Mouse (Mus musculus): ENCODE measurements around the gene Rbfox3. TPM values are rescaled to one million over a fixed set of nuclear protein-coding genes. Genes with fewer than 3 reads are reported as not detected.

The Rbfox3 gene
- total RNA-seq, 2 experiments from 2014 or later = 224 to 233 TPM

DNA sequence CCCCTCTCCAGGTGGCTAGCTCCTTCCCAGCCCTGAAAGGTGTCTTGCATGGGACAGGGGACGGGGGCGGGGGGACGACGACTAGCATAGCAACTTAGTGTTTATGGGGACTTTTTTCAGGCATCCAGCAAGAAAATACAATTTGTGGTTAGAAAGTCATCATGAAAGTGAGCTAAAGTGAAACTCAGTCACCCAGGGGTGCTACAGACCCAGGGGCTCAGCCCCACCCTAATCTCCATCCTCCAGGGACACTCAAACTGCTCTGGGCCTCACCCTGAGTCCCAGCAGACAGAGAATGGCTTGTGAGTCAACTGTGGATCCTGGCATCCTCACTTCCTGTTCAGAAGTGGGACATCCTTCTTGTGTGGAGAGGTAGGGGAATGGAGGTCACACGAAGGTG lies 179.7 kb downstream of the Rbfox3 start:
- DNase-seq (ENCODE audit: low spot score in 2 of 2) = no peak

DNA sequence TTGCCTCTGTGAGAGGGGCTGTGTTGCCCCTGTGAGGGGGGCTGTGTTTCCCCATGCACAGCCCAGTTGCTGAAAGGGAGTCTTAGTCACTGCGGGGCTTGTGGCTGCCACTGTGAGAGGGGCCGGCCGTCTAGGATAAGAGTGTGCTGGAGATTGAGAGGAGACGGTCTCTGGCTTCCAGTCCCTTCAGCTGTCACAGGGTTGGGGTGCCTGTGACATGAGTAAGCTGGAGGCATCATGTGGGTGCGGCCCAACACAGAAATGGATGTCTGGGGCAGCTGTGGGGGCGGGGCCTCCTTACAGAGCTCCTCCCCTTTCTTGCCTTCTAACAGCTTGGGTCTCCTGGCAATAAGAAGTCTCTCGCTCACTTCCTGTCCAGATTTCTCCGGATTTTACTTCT lies 182.0 kb downstream of the Rbfox3 start:
- DNase-seq (ENCODE audit: low spot score in 2 of 2) = no peak

DNA sequence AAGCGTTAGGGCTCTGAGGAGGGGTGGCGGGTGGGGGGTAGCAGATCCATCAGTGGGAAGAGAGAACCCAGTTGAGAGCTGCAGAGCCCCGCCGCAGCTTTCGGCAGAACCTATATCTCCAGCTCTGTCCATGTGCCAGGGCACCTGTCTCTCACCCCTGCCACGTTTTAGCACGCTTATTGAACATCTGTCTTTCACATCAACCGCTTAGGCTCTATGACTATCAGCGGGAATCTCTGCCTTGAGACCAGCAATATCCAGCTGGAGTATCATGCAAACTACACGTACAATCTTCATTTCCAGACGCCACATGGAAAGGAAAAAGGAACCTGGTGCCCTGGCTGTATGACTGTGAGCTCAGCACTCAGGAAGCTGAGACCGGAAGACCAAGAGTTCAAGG lies 182.6 kb downstream of the Rbfox3 start:
- no peak for DNase-seq (ENCODE audit: low spot score in 2 of 2)

DNA sequence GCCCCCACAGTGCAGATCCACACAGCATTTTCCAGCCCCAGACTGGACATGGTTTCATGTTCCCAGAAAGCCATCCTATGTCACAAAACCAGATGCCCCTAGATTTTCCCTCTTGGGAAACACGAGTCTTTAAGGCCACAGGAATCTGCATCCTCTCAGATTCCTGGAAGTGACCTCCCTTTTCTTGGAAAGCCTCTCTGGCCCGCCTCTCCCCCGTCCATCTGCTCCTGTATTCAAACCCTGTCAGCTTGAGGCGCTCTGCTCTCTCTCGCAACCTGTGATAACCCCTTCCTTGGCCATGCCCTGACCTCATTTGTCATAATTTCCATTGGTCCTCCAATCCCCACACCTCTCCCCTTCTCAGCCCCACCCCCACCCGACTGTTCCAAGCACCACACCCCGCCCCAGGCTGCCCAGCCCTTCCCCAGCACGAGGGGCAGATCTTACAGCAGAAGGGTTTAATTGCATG lies 183.3 kb downstream of the Rbfox3 start:
- DNase-seq (ENCODE audit: low spot score in 2 of 2) = no peak

DNA sequence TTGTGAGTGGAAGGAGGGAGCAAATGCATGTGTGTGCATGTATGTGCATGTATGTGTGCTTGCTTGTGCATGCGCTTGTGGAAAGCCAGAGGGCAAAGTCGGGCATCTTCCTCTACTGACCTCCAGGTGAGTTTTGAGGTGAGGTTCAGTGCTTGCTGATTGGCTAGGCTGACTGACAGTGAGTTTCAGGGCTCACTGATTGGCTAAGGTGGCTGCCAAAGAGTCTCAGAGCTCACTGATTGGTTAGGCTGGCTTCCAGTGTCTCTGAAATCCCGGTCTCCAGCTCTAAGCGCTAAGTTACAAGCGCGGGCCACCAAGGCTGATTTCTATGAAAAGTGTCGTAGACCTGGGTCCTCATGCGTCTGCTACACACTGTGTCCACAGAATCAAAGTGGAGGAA lies 185.0 kb downstream of the Rbfox3 start:
- no peak for DNase-seq (ENCODE audit: low spot score in 2 of 2)

DNA sequence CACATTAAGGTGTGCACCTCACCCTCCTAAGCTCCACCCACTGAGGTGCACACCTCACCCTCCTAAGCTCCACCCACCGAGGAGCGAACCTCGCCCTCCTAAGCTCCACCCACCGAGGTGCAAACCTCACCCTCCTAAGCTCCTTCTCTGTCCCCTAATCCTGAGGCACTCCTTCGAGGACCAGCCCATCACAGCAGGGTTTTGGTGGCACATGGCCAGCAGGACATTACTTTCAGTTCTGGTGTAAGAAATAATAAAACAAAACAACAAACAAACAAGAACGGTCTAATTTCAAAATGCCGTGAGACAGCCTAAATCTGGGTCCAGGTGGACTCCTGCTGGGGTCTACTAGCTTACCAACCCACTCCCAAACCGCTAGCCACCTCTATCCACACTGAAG lies 187.0 kb downstream of the Rbfox3 start:
- DNase-seq (ENCODE audit: low spot score in 2 of 2) = no peak

DNA sequence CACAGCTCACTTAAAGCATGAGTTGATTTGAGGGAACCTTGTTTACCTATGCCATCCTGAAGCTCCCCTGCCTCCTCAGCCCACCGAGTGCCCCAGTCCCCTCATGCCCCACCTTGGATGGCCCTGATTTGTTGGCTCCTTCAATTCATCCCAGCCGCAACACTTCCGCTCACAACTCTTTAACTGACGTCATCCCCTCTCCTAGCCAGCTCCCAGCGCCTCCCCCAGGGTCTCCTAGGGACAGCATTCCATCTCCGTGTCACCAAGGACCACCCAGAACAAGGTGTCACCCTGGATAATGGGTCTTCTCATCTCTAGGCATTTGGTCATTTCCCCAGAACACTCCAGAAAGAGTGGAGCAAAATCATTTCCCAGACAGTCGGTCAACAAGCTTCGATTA lies 188.2 kb downstream of the Rbfox3 start:
- DNase-seq (ENCODE audit: low spot score in 2 of 2) = no peak

DNA sequence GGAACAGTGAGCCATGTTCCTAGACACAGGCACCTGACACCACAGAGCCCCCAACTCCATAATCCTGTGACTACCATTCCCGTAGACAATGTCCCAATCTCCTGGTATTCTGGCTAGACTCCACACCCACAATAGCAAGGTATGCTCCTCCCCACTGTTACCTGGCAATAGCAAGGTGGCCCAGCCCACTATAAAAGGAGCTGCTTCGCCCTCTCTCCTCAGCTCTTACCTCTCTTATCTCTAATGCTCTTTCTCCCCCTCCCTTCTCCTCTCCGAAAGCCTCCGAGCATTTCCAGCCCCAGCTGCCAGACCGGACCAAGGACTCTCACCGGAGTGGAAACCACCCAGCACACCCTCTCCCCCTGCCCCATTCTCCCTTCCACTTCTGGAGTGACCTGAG lies 189.5 kb downstream of the Rbfox3 start:
- no peak for DNase-seq (ENCODE audit: low spot score in 2 of 2)

DNA sequence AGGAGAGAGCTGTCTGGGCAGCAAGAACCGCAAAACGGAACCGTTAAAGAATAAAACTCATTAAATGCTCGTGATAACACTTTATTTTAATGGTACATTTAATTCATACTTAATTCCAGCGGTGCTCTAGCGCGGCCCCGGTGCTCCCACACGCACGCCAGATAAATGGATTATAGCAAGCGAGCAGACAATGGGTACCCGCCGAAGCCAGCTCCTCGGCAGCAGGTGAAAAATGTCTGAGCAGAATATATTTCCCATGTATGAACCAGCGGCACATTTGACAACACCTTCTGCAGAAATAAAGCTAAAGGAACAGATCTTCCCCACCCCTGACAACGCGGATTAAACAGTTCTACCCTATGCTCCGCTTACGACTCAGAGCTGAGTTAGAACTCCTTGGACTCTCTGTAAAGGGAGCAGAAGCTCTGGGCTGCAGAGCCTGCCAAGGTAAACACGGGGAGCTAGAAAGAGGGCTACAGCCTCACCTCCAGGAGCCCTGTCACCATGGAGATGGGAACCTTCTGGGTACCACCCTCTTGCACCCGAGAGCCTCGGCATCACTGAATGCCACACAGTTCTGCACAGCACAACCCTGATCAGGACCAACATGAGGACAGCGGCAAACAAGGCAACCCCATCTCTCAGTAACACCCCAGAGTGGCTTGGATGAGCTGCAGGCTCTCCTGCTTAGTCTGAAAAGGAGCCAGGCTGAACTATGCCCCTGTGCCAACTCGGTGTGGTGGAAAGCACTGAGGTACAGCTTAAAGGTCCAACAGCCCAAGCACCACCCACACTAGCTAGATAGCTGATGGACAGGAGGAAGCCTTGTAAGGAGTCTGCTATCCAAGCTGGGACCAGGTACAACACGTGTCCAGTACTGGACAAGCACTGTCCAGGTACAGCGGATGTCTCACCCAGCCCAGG lies 196.5 kb downstream of the Rbfox3 start:
- DNase-seq (ENCODE audit: low spot score in 2 of 2) = no peak

DNA sequence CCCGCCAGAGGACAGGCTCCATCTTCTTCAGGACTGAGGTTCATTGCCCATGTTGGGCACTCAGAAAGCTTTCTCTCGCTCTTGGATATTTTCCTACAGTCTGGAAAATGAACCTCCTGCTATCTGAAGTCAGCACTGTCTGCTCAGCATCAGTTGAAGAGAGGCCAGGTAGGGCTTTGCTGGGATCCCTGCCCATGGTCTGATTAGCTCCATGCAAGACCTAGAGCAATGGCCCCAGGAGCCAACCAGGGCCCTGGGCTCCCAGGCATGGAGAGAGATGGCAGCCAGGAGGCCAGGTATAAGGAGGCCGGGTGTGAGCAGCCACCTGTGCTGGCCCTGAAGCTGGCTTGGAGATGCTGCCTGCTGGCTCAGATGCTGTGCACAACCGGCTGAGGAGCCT lies 198.6 kb downstream of the Rbfox3 start:
- DNase-seq (ENCODE audit: low spot score in 2 of 2) = no peak

DNA sequence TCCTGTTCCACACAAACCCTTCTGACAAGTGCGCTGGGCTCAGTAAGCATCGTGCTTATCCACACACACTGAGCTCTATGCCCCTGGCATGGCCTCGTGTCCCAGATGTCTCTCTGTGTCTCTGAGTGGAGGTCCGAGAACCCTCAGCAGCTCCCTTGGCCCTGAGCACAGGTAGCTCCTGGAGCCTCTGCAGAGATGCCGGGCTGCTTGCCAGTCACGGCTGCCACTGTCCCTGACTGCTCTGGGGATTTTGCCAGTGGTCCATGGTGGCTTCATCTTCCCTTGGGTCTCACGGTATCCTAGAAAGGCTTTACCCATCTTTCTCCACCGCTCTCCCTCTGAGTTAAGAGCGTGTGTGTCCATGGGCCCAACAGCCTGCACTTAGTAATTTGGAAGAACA lies 199.3 kb downstream of the Rbfox3 start:
- DNase-seq (ENCODE audit: low spot score in 2 of 2) = no peak

DNA sequence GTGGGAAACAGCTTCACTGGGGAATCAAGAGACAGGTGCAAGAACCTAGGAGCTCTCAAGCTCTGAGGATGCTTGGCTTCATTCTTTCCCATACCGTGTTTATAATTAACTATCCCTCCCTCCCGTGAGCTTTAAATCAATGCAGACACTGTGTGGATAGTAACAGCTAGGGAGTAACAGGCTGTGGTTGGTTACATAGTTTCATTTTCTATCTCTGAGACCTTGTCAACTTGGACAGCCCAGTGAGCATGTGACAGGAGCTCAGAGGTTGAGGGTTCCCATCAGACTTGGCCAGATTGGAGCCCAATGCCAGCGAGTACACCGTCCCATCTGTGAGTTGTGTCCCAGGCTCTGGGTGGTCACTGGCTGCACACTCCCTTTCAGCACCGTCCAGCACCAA lies 201.4 kb downstream of the Rbfox3 start:
- DNase-seq (ENCODE audit: low spot score in 2 of 2) = no peak

DNA sequence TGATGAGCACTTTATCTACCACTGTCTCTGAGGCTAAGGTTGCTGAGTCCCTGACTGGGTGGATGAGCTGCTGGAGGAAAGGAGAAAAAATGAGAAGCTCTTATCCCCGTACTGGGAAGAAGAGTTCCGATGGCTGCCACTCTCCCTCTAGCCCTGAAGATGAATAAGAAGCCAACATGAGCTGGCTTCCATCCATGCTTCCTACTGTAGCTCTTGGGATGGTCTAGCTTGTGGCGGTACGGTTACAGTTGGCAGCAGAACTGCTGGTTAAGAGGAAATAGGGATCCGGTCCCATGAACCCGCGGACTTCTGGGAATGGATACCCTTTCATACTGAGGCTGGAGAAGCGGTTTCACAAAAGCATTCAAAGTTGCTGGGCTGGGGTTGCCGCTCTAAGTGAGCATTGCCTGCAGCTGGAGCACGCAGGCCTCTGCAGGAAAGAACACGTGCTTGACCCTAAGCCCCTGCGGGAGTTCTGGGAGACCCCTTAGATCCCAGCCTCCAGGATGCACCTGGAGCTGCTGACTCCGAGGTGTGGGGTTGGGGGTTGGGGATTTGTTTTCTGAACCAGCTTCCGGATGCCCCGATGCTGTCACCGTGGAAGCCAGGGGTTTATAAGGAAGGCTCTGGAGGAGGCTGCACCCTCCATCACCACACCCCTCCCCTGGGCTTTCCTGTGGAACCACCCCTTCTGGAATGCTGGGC lies 215.0 kb downstream of the Rbfox3 start:
- no peak for DNase-seq (ENCODE audit: low spot score in 2 of 2)

DNA sequence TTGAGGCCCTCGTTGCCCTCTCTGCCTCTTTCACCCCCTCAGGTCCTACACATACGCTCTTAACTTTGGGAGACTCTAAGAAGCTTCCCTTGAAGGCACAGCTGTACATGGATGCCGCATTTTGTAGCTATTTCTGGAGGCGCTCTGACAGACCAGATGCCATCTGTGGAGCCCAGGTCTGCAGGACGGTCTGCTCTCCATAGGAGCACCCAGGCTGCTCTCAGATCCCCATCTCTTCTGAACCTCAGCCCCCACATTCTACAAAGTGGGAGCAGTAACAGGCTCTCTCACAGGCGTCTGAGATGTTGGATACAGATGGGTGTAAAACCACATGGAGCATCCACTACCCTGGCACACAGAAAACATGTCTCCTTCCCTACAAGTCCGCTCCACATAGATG lies 218.1 kb downstream of the Rbfox3 start:
- DNase-seq (ENCODE audit: low spot score in 2 of 2) = no peak

DNA sequence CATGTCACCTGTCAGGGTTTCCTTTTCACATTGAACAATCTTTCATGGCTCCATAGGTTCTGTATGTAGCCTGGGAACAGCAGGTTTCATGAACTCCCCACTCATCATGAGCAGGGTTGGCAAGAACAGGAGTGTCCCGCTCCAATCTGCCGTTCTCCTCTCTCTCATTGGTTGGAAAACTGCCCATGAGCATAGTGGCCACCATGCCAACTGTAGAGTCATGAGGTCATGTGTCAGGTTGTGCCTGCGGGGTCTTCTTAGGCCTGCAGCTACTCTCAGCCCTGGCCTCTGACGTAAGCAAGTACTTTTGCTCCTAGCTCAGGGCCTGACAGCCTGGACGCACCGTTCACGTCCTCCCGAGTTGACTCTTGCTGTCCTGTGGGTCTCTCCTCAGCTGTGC lies 221.1 kb downstream of the Rbfox3 start:
- no peak for DNase-seq (ENCODE audit: low spot score in 2 of 2)

DNA sequence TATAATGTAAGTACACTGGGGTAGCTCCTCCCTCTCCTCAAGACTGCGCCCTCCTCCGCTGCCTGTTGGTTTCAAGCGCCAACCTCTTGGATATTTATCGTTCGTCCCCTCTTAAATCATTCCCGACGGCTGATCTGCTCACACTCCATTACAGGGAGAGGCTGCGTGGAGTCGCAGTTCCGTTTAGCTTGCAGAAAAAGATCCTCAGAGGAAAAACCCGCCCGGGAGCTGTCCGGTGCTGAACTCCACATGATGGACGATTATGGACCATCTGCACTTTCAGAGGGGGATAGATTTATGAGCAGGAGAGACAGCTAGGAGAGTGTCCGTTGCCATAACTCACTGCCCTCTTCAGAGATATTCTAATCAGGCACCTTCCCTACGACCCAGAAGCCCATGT lies 226.0 kb downstream of the Rbfox3 start:
- DNase-seq (ENCODE audit: low spot score in 2 of 2) = no peak

DNA sequence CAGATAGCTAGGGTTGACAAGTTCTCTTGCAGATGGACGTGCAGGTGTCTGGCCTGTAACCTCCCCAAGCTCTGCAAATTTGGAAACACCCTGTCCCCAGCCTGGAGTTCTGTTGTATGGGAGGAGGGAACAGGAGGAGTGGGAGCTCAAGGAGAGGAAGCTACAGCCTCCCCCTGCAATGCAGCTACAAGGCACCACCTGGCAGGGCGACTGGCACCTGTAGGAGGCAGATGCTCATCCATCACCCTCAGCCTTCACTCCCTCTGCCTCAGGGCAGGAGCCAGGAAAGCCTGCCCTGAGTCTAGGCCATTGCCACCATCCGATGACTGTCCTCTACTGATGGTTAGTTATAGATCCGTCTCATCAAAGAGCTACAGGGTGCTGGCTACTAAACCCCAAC lies 226.7 kb downstream of the Rbfox3 start:
- DNase-seq (ENCODE audit: low spot score in 2 of 2) = no peak

DNA sequence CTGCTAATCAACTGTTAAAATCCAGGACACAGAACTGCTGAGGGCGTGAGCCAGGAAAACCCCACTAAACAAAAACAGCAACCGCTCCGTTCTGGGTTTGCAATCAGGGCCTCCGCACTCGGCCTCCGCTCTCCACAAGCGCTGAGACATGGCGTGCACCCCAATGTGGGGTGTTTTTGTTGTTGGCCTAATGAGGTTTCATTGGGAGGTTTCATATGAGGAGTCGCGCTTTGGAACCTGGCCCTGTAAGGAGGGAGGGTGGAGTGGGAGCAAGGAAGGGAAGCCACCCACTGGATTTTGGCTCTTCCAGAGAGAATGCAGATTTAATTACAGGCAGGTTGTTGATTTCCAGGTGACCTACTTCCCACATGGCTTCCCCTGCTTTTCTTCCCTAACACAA lies 230.7 kb downstream of the Rbfox3 start:
- DNase-seq (ENCODE audit: low spot score in 2 of 2) = no peak

DNA sequence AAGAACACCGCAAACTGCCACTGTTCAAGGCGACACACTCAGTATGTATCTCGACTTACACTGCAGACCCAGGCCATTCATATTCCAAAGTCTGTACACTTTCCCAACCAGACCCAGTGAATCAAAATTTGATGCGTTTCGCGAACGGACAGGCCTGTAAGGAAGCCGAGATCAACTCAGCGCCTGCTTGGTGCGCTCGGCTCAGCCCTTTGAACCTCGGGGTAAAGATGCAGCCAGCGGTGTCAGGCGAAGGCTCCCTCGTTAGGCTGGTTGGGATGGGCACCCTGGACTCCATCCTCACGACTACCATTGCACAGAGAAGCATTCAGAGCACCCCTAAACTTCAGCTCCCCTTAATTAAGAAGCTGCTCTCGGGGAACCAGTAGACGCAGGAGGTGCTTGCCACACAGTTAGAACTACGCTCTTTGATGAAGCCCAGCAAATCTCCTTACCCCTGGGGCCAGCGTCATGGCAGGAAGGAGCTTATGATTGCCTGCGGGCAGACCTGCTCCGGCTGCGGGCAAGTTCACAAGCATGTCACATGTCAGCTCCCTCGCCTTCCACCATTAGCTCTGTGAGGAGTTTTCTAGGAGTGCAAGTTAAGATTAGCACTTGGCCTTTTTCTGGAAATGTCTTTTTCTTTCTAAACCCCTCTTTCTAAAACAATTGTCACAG lies 231.5 kb downstream of the Rbfox3 start:
- DNase-seq (ENCODE audit: low spot score in 2 of 2) = no peak

DNA sequence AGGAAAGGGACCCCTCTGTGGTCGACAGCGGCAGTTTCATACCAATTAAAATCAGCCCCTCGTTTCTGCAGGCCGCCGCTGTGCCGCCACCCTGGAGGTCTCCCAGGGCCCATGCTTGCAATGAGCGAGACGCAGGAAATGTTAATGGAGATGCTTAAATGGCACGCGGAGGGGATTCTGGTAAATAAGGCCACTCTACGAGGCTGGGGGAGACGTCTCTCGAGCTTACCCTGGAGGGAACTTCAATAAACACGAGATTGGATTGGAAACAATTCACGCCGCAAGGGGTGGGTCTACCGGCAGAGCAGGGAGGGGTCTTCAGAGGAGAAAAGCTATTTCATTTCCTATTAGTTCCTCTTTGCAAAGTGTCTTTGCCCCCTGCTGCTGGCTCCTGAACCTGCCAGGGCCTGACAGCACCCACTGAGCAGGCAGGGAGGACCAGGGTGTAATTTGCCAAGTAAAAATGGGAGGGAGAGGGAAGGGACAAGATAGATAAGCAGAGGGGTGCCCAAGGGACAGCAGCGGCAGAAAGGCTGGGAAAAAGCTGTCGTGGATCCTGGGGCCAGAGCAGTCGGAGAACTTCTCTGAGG lies 232.8 kb downstream of the Rbfox3 start:
- DNase-seq (ENCODE audit: low spot score in 2 of 2) = no peak

DNA sequence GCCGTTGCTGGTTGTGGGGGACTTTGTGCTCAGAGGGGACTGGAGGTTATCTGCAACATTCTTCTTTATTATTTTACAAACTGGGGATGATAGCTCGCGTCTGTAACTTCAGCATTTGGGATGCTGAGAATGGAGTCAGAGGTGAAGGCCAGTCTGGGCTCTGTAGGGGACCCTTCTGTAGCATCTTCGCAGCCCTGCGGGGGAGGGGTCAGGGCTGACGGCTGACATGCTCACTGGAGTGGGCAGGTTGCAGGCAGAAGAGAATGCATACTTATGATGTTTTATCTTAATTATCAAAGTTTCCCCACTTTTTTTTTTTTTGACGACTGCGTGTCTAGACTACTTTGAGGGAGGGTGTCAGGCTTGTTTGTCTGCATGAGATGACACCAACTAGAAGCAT lies 234.1 kb downstream of the Rbfox3 start:
- no peak for DNase-seq (ENCODE audit: low spot score in 2 of 2)

DNA sequence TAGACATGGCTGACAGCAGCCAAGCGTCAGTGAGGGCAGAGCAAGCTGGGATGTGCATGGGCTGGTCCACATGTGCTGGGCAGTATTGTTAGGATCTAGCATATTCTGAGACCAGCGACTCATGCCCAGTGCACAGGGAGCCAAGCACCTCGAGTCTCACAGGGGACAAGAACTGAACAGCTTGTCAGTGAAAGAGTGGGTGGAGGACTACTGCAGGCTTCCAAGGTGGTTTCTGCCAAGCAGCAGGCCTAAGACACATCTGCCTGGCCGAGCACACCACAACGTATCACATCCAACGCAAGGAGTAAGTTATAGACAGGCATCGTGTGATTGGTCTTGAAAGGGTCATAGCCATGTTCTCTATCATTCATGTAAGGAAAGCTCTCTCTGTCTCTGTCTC lies 235.0 kb downstream of the Rbfox3 start:
- DNase-seq (ENCODE audit: low spot score in 2 of 2) = no peak

All from layer of hippocampus, postnatal 14 days (tissue).